ENCODE assay signal across 13 mouse cellular contexts in genomic region chr17:83565506-83565905, GRCm38 (mm10). TPM values are rescaled to one million over a fixed set of nuclear protein-coding genes. Genes with fewer than 3 reads are reported as not detected.
DNase-seq lines count a peak whose midpoint lies in the region; ATAC-seq lines count a peak whose summit lies in the region.
"Had no signal": no experiment of that assay in that cellular context is flagged by ENCODE, and none has a peak within 500 bp of the region (broad histone marks: within the 10 kb centered on the region; RNA-seq: fewer than 3 reads in every experiment).

No protein-coding gene starts in this region.

- DNase-seq in neural tube, embryonic 11.5 days (ENCODE audit: low spot score) = peak; percentile 32
- DNase-seq in neural tube, embryonic 10.5 days (ENCODE audit: extremely low spot score, low spot score) = no peak
- peak; percentile 33 to 34 for DNase-seq in cerebellum, postnatal 36 days
- no peak for DNase-seq in yolk sac, embryonic 10.5 days (ENCODE audit: low spot score)
- no peak for DNase-seq in kidney, adult 9 months
- DNase-seq in lung, postnatal 10 days = no peak
- DNase-seq: gastrocnemius, adult 2 months; kidney, adult 18-20 months; thymus, postnatal 25 days had no signal

- H3K36me3 ChIP-seq in neural tube, embryonic 11.5 days (ENCODE audit: control insufficient read depth, insufficient read depth, low read length) = no peaks in the 10 kb centered on the region
- no peaks in the 10 kb centered on the region for H3K36me3 ChIP-seq in hindbrain, embryonic 16.5 days (ENCODE audit: control insufficient read depth, insufficient read depth, low read length)
- H3K36me3 ChIP-seq: embryonic facial prominence, embryonic 15.5 days; heart, embryonic 15.5 days; liver, embryonic 15.5 days had no signal

- no peak overlapping the region for H3K9ac ChIP-seq in neural tube, embryonic 11.5 days (ENCODE audit: low read length)
- no peak overlapping the region for H3K9ac ChIP-seq in hindbrain, embryonic 16.5 days (ENCODE audit: low read depth, low read length)
- H3K9ac ChIP-seq: embryonic facial prominence, embryonic 15.5 days; heart, embryonic 15.5 days; liver, embryonic 15.5 days had no signal

- no peaks in the 10 kb centered on the region for H3K27me3 ChIP-seq in neural tube, embryonic 11.5 days (ENCODE audit: control insufficient read depth, insufficient read depth, low read length)
- H3K27me3 ChIP-seq in hindbrain, embryonic 16.5 days (replicated peaks; ENCODE audit: control insufficient read depth, insufficient read depth, low read length) = no peaks in the 10 kb centered on the region
- H3K27me3 ChIP-seq: embryonic facial prominence, embryonic 15.5 days; heart, embryonic 15.5 days; liver, embryonic 15.5 days had no signal

- 58% methylated on average over 4 of the region's 4 CpGs for WGBS in neural tube, embryonic 11.5 days
- 37% methylated on average over 4 of the region's 4 CpGs for WGBS in hindbrain, embryonic 16.5 days

- H3K4me3 ChIP-seq in neural tube, embryonic 11.5 days (ENCODE audit: low read depth, low read length) = no peak overlapping the region
- no peak overlapping the region for H3K4me3 ChIP-seq in hindbrain, embryonic 16.5 days (ENCODE audit: low read length)
- H3K4me3 ChIP-seq: embryonic facial prominence, embryonic 15.5 days; gastrocnemius, adult 2 months; heart, embryonic 15.5 days; liver, embryonic 15.5 days had no signal

- ATAC-seq in neural tube, embryonic 11.5 days (ENCODE audit: insufficient read depth, low FRiP score, low TSS enrichment) = peak; percentile 71; the same call in 1 of the 2 replicates
- peak; percentile 77 for ATAC-seq in hindbrain, embryonic 16.5 days

- H3K27ac ChIP-seq in neural tube, embryonic 11.5 days (ENCODE audit: low read depth, low read length) = no peak overlapping the region
- no peak overlapping the region for H3K27ac ChIP-seq in hindbrain, embryonic 16.5 days (ENCODE audit: low read depth, low read length)
- H3K27ac ChIP-seq: embryonic facial prominence, embryonic 15.5 days; gastrocnemius, adult 2 months; heart, embryonic 15.5 days; liver, embryonic 15.5 days had no signal

- H3K4me2 ChIP-seq in neural tube, embryonic 11.5 days (ENCODE audit: low read depth) = no peak overlapping the region
- H3K4me2 ChIP-seq in hindbrain, embryonic 16.5 days (ENCODE audit: low read length) = no peak overlapping the region
- H3K4me2 ChIP-seq: embryonic facial prominence, embryonic 15.5 days; heart, embryonic 15.5 days; liver, embryonic 15.5 days had no signal

- H3K4me1 ChIP-seq in neural tube, embryonic 11.5 days (ENCODE audit: control insufficient read depth, insufficient read depth, low read length) = no peaks in the 10 kb centered on the region
- H3K4me1 ChIP-seq in hindbrain, embryonic 16.5 days (ENCODE audit: control insufficient read depth, insufficient read depth, low read depth, low read length) = peaks cover 3% of the 10 kb centered on the region; the same call in 1 of the 2 replicates

- no peaks in the 10 kb centered on the region for H3K9me3 ChIP-seq in neural tube, embryonic 11.5 days (ENCODE audit: control insufficient read depth, low read length)
- no peaks in the 10 kb centered on the region for H3K9me3 ChIP-seq in hindbrain, embryonic 16.5 days (ENCODE audit: control insufficient read depth, low read length)
- H3K9me3 ChIP-seq: embryonic facial prominence, embryonic 15.5 days; heart, embryonic 15.5 days; liver, embryonic 15.5 days had no signal

RNA-seq across cellular contexts. Expression of gene Cox7a2l, which starts 48.4 kb away (rescaled TPM):
- polyA plus RNA-seq in neural tube, embryonic 11.5 days (2014; fragmentation: Nextera tagmentation; extraction: Ambion mirVana) = 159 and 160 TPM in 2 replicates
- 197 and 227 TPM in 2 replicates for polyA plus RNA-seq in hindbrain, embryonic 16.5 days (2015; fragmentation: Nextera tagmentation; extraction: Ambion mirVana)

Comparison
In these comparisons a context has a peak if more than half of its experiments do, and no peak if none do; other contexts are left out.
1. DNase-seq: peak in neural tube, embryonic 11.5 days (single experiment) and cerebellum, postnatal 36 days (2 of 2); none in neural tube, embryonic 10.5 days (single experiment), yolk sac, embryonic 10.5 days (single experiment), kidney, adult 9 months (single experiment) and lung, postnatal 10 days (single experiment).